Mouse (Mus musculus): ENCODE measurements around the gene Prtn3.

Prtn3 gene

DNA sequence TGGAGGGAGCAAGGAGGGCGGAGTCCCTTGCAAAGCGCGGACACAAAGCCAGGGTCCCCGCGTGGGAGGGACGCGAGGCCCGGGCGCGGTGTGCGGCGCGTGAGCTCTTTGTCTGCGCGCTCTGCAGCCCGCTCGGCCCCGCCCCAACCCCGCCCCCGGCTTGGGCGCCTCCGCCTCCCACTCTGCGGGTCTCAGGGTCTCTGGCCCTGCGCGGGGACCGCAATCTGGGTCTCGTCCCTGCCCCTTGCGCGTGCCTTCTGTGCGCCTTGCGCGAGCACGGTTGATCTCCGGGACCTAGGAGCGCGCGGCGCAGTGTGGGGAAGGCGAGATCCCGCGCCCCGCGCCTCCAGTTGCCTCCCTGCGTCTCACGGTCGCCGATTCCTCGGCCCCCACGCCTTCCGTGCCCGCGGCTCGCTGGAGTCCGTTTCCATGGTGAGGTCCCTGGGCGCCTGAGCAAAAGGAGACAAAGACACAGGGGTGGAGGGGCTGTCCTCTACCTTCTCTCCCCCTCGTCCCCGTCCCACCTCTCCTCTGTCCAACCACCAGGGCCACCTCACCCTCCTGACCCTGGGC lies at the start of gene Prtn3, which contains the start of gene Plppr3:
Gene Prtn3, plus strand, starts transcription at position 187 of the 573 bp plus-strand sequence.
Gene Plppr3, minus strand, starts transcription at position 345 of the 573 bp plus-strand sequence.
- DNase-seq (ENCODE audit: low read depth, low spot score), result no peak

DNA sequence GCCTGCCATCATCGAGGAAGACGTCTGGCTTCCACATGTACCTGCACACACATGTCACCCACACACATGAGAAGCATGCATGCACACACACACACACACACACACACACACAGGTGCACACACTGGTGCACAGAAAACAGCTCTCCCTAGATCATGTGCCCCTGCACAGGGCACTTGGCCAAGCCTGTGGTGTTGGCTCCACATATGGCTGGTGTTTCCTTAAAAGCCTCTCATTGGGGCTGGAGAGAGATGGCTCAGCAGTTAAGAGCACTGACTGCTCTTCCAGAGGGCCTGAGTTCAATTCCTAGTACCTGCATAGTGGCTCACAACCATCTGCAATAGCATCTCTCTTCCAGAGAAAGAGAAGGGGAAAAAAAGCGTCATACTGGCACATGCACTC lies 42.7 kb upstream of the Prtn3 start:
- no peak for DNase-seq (ENCODE audit: low read depth, low spot score)

- DNase-seq (ENCODE audit: low read depth, low spot score), result no peak
These were observed 42.1 kb upstream of the Prtn3 start for GRCm38 (mm10) chr10:79832026-79832785.

DNA sequence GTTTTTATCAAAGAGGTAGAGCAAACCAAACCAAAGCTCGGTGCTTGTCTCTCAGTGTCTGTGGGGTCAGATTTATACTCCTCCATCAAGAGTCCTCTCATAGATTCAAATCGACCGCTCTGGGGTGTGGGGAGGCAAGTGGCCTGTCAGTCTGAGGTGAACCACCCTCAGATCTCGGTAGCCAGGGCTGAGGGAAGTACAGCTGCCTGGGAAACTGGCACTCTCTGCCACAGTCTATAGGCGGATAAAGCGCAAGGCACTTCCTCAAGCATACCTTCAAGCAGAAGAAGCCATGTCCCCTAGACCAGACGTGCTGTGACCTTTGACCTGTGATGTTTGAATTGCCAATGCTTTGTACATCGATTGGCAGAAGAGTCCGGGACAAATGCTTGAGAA lies 41.5 kb upstream of the Prtn3 start:
- no peak for DNase-seq (ENCODE audit: low read depth, low spot score)

DNA sequence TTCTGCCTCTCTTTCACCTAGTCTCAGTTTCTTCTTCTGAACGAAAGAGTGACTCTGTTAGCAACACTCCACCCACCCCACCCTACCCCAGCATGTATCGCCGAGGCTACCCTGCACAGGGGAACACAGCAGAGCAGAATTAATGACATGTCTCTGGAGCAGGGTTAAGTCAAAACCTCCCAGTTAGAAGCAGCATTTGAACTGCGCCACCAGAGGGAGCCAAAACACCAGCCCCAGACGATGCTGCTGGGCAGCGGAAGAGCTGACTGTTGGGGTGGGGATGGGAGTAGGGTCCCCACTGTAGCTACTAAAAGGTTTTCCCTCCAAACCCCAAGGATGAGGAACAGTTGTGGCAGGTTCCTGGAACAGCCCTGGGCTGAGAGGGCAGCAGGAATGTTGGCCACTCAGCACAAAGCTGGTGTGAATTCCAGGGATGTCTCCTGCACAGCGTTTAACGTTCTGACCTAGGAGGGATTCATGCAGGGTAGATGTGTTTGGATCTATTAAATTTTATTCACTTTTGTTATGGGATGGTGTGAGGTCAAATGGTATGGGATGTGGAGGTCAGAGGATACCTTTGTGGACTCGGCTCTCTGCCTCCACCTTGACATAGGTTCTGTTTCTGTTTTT lies 39.4 kb upstream of the Prtn3 start:
- DNase-seq (ENCODE audit: low read depth, low spot score), result peak; percentile 74

DNA sequence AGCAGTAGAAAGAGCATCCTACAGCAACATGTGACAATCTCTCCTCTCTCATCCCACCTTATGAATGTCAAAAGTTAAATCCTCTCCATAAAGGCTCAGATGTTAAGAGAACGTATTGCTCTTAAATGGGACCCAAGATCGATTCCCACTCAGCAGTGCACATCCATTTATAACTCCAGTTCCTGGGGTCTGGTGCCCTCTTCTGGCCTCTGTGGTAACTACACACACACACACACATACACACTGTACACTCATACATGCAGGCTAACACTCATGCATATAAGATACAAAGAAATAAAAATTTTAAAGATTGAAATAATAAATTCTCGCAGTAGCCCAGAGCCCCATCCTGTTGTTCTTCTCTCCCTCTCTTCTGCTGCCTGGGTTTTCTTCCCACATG lies 37.4 kb upstream of the Prtn3 start:
- DNase-seq (ENCODE audit: low read depth, low spot score), result peak; percentile 51

- DNase-seq (ENCODE audit: low read depth, low spot score), result no peak
These were observed 36.1 kb upstream of the Prtn3 start for GRCm38 (mm10) chr10:79838151-79838550.

GRCm38 (mm10) chr10:79840091-79840490 lies 34.2 kb upstream of the Prtn3 start:
- no peak for DNase-seq (ENCODE audit: low read depth, low spot score)

DNA sequence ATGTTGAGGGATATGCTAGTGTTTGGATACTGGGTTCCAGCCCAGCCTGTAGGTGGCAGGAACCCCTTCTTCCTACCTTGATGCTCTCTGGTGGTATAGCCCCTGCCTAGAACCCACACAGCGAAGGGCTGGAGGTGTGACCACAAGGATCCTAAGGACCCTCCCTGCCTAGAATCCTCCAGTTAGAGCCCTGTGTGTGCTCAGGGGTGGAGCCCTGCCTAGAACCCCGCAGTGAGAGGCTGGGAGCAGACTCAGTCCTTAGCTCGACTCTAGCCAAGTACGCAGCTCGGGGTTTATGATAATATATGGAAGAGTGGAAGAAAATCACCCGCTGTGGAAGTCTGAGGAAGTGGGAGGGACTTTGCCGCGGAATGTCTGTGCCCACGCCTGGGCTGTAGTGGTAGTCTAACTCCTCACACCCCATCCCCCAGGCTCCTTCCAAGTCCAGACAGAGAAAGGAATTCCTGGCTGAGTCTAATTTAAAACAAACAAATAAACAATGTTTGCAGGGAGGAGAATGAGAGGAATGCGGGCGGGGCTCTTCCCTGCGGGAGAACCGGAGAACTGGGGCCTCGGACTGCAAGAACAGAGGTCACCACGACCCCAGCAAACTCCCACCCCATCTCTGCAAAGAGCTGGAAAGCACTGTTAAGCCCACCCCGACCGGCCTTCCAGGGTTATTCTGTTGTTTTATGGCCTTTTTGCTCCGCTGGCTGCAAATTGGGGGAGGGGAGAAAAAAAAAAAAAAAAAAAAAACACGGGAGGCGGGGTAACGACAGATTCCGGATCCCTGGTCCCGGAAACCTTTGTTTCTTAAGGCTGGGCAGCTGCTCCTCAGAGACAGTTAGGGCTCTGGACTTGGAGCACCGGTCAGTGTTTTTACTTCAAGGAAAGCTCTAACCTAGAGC lies 33.4 kb upstream of the Prtn3 start:
- peak; percentile 97 for DNase-seq (ENCODE audit: low read depth, low spot score)

GRCm38 (mm10) chr10:79842322-79842721 lies 32.0 kb upstream of the Prtn3 start:
- DNase-seq (ENCODE audit: low read depth, low spot score), result no peak

DNA sequence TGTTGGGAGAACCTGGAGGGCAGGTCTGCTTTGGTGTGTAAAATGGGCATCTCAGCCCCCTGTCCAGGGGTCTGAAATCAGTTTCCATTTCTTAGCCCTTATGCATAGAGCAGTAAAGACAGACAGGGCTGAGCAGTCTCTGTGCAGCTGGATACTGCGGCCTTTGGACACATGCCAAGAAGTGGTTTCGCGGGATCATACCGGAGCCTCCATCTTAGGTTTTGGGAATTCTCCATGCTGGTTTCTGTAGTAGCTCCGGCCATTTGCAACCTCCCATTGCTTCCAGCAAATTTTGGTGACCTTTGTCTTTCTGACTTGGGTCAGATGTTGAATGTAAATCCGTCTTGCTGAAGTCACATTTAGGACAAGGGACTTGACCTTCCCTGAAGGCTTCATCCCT lies 30.8 kb upstream of the Prtn3 start:
- DNase-seq (ENCODE audit: low read depth, low spot score), result no peak

GRCm38 (mm10) chr10:79846553-79846952 lies 27.7 kb upstream of the Prtn3 start:
- no peak for DNase-seq (ENCODE audit: low read depth, low spot score)

DNA sequence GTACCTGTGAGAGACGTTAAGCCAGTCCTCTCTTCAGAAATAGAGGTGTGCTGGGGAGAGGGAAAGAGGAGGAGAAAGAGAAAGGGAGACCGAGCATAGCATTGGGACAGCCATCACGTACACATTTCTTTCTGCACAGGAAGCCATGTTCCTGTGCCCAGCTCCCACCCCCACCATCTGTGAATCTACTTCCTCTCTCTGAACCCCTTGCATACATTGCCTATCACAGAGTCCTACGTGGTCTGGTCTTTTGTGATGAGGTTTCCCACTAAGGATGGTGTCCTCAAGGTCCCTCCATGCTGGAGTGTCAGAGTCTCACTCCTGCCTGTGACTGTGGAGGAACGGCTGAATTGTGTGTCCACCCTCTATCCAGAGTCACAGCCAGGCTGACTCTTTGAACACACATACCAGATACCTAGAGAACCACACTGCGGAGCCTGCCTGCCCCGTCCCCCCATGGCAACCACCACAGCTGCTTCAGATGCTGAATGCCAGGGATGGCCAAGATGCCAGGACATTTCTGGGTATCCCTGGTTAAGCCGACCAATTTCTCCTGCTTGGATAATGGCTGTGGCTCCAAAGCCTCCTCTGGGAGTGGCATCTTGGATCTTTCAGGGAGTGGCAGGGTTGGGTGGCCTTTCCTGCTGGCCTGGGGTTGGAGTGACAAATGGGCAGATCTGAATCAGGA lies 24.2 kb upstream of the Prtn3 start:
- DNase-seq (ENCODE audit: low read depth, low spot score), result no peak

DNA sequence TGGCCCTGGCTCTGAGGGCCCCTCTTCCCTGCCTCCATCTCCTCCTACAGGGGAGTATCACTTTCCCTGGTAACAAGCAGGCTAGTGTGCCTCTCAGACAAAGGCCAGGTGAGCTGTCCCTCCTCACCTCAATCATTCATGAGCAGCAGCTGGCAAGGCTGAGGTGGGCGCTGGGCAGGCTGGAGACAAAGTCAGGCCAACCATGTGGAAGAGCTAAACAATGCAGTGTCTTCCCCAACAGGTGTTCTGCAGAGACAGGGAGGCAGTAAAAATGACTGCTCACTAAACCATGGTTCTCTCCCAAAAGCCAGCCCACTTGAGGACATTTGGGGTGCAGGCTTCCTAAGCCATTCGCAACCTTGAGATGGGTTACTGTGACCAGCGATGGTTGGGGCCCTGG lies 22.6 kb upstream of the Prtn3 start:
- DNase-seq (ENCODE audit: low read depth, low spot score), result no peak

DNA sequence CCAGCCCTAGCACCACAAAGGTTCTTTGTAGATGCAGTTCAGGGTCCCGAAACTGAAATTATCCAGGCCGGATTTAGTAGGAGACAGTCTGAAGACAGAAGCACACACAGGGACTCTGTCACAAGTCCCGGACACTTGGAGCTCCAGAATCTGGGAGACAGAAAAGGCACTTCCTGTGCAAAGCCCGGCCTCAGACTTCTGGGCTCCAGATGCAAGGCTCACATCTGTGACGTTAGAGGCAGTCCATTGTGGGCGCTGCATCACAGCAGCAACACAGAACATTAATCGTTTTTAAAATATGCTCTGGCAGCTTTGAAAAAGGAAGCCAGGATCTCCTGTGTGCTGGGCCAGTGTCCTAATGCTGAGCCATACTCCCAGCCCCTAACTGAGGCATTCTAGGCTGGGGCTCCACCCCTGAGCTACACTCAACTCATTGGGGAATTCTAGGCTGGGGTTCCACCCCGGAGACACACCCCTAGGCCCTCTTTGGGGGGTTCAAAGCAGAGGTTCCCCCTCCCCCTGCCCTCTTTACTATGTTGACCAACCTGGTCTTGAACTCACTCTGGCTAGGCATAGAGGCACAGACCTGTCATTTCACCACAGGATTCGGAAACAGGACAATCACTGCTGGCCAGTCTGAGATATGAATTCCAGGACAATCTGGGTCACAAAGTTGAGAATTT lies 22.0 kb upstream of the Prtn3 start:
- DNase-seq (ENCODE audit: low read depth, low spot score), result no peak

DNA sequence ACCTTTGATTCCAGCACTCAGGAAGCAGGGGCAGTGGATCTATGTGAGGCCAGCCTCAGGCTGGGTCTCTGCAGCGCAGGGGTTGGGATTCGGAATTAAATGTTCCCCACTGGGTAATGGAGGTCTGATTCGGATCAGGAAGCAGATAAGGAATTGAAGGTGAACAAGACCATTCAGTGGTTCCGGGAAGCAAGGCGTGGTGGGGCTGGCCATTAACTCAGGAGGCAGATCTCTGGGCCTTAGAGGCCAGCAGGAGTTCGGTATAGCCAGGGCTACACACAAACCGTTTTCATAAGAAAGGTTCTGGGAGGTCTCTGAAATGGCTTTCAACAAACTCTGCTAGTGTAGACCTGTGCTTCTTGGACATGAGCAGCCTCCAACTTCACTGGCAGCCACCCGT lies 21.4 kb upstream of the Prtn3 start:
- no peak for DNase-seq (ENCODE audit: low read depth, low spot score)

- DNase-seq (ENCODE audit: low read depth, low spot score), result peak; percentile 73
These were observed 20.9 kb upstream of the Prtn3 start for GRCm38 (mm10) chr10:79853392-79853791.

GRCm38 (mm10) chr10:79853860-79854795 lies 20.1 kb upstream of the Prtn3 start, which contains the start of gene Ptbp1:
Gene Ptbp1 (plus strand): TSS chr10:79854427.
- DNase-seq (ENCODE audit: low read depth, low spot score), result peak; percentile 100

DNA sequence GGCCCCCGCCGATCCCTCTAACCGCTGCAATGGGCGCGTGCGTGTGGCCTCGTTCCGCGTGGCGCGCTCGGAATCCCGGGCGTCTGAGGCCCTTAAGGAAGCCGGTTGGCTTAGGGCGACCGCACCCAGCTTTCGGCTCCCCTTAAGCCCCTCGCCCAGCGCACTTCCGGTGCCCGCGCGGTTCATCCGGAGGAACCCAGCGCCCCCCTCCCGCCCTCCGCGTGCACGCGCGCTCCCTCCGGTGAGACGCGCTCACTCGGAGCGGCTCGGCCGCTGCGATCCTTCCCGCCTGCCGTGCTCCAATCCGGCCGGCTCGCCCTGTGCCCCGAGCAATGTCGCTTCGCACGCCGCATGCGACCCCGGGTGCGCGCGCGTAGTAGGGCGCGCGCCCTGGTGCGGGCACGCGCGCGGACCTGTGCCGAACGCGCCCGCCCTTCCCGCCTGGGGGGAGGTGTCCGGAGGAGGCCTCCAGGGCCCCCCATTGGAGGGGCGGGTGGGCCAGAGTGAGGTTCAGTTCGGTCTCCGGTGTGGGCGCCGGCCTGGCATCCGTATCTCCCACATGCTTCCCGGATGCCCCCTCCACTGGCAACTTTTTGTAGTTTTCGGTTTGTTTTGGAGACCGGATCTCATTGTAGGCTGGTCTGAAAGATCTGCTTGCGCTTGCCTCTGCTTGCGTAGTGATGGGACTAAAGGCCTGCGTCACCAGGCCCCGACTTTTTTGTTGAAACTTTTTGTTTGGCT lies 19.3 kb upstream of the Prtn3 start:
- DNase-seq (ENCODE audit: low read depth, low spot score), result peak; percentile 82

All from ES-CJ7 (cell line).